Mouse (Mus musculus) lung, embryonic 16.5 days (tissue): ENCODE results near the gene Gm28053. TPM values are rescaled to one million over a fixed set of nuclear protein-coding genes. Genes with fewer than 3 reads are reported as not detected.
A peak's percentile ranks its signal among the peaks of the same experiment; 100 is the strongest.
"Not testable (repeated sequence)": the region's sequence is repeated elsewhere in the genome, so short reads cannot be mapped to it uniquely, and the experiment has no call there.

Experiments
- ATAC-seq: fragments of 200-750 bp; cut with Nextera tagmentation; 2 replicates; pipeline ENCODE4 v1.8.0; 2017; ENCODE audit warnings: low read depth, mild to moderate bottlenecking, moderate library complexity
- H3K27ac ChIP-seq: fragments of 300-500 bp; sonication (generic); 2 replicates; pipeline ENCODE4 v1.5.1; 2014; ENCODE audit warnings: mild to moderate bottlenecking, control low read depth, low read length
- H3K27me3 ChIP-seq: fragments of 300-500 bp; sonication (generic); 2 replicates; pipeline ENCODE4 v1.6.1; 2014; ENCODE audit warnings: low read depth, low read length, mixed read lengths; ENCODE audit not compliant: control insufficient read depth, insufficient read depth
- H3K36me3 ChIP-seq: fragments of 300-500 bp; sonication (generic); 2 replicates; pipeline ENCODE4 v1.6.1; 2014; ENCODE audit warnings: low read length; ENCODE audit not compliant: control insufficient read depth, insufficient read depth
- H3K4me1 ChIP-seq: fragments of 300-500 bp; sonication (generic); replicated peaks from 2 replicates; pipeline ENCODE4 v1.6.1; 2014; ENCODE audit warnings: low read length, mixed read lengths; ENCODE audit not compliant: control insufficient read depth, insufficient read depth
- H3K4me2 ChIP-seq: fragments of 300-500 bp; sonication (generic); 2 replicates; pipeline ENCODE4 v1.6.1; 2014; ENCODE audit warnings: low read depth, low read length, control low read depth
- H3K4me3 ChIP-seq: fragments of 300-500 bp; sonication (generic); 2 replicates; pipeline ENCODE4 v1.5.1; 2014; ENCODE audit warnings: mild to moderate bottlenecking, low read length, control low read depth
- H3K9ac ChIP-seq: fragments of 300-500 bp; sonication (generic); 2 replicates; pipeline ENCODE4 v1.6.1; 2014; ENCODE audit warnings: low read length, control low read depth
- H3K9me3 ChIP-seq: fragments of 300-500 bp; sonication (generic); 2 replicates; pipeline ENCODE4 v1.6.1; 2016; ENCODE audit warnings: low read length; ENCODE audit not compliant: control insufficient read depth
- WGBS: fragments of 180-500 bp; shearing (Covaris S2); extraction: QIAGEN DNeasy Blood & Tissue Kit; methylation state at CpG from one replicate; pipeline ENCODE4 v1.1.7; 2014; 5-methylcytosine and 5-hydroxymethylcytosine counted together
- polyA plus RNA-seq: library from polyadenylated mRNA; unstranded; fragments of >200 nt; fragmentation: Nextera tagmentation; extraction: Ambion mirVana; gene quantifications from 2 replicates; pipeline ENCODE4 v1.2.1, GENCODE M21; 2015

Gene Gm28053
- polyA plus RNA-seq, 1 experiment from 2014 or later: 4.6 TPM

DNA sequence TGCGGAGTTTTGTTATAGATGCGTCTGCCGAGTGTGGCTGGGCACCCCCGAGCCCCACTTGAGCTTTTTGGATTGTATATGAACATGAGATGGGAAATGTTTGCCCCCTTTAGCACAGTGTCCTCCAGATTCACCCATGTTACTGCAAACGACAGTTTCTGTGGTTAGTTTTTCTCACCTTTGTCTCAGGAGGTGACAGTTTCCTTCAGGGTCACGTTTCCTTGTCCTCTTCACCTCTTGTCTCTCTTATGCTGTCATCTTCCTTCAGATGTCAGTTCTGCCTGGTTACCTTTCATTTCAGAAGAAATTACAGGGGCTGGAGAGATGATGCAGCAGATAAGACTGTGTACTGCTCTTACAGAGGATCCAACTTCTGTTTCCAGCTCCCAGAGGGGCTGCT is 38.7 kb upstream of the Gm28053 start:
- no peak for ATAC-seq
- Histone ChIP-seq H3K27ac (no peak overlapping the region), H3K27me3 (no peaks in the 10 kb centered on the region), H3K4me2 (no peak overlapping the region), H3K36me3 (0 out of 2 replicates have a peak, but pooled peaks cover 2% of the 10 kb centered on the region), H3K9me3 (no peaks in the 10 kb centered on the region), H3K4me3 (no peak overlapping the region), H3K4me1 (no peaks in the 10 kb centered on the region), H3K9ac (no peak overlapping the region)
- 71% methylated on average over 6 of the region's 6 CpGs for WGBS

DNA sequence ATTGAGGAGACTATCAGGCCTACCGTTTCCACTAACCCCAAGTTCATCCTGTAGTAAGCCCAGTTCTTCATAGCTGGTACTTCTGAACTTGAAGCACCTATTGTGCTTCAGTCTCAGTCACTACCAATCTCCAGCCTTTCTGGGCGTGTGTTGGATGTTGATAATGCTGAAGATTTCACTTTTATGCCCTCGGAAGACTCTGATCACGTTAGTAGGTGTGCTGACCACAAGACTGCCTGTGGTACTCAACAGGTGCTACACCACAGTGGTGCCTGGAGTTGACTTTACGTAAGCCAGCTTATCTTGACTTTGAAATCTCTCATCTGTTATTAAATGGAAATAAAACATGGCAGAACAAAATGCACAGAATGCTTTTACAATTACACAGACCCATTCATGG is 38.0 kb upstream of the Gm28053 start:
- no peaks in the 10 kb centered on the region for H3K27me3 ChIP-seq
- no peaks in the 10 kb centered on the region for H3K9me3 ChIP-seq
- no peak overlapping the region for H3K4me2 ChIP-seq
- H3K4me1 ChIP-seq: no peaks in the 10 kb centered on the region
- H3K27ac ChIP-seq: no peak overlapping the region
- no peak overlapping the region for H3K4me3 ChIP-seq
- H3K9ac ChIP-seq: no peak overlapping the region
- H3K36me3 ChIP-seq: 0 out of 2 replicates have a peak, but pooled peaks cover 2% of the 10 kb centered on the region
- ATAC-seq: no peak
- 78% methylated on average over 5 of the region's 5 CpGs for WGBS

DNA sequence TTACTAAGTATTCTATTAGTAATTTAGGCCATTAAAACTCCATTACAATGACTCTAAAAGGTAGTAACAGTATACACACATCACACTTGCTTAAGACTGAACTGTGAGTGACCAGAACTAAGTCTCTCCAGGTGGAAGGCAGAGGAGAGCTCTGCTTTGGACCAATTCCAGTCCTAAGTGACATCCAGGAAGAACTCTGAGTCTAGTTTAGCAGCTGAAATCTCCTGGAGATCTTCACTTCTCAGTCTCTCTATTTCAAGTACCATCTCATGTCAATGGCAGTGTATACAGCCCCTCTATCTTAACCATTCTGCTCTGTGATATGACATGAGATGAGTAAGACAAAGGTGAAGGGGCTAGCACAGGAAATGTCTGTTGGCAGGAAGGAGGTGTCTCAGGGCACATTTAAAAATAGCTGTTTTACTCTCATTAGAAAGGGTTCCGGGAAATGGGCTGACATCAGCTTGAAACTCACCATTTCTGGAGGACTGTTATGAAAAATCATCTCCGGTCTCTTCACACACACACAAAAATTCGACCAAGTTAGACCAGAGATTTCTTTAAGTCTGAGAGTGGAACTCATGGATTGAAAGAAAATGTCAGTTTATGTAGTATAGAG is 36.8 kb upstream of the Gm28053 start:
- H3K4me3 ChIP-seq: no peak overlapping the region
- H3K27me3 ChIP-seq: no peaks in the 10 kb centered on the region
- H3K9me3 ChIP-seq: no peaks in the 10 kb centered on the region
- 0 out of 2 replicates have a peak, but pooled peaks cover 2% of the 10 kb centered on the region for H3K36me3 ChIP-seq
- no peak for ATAC-seq
- H3K4me2 ChIP-seq: no peak overlapping the region
- H3K4me1 ChIP-seq: no peaks in the 10 kb centered on the region
- 37% methylated on average over 3 of the region's 3 CpGs for WGBS
- H3K27ac ChIP-seq: peak overlapping the region; percentile 29; the same call in 1 of the 2 replicates
- no peak overlapping the region for H3K9ac ChIP-seq

DNA sequence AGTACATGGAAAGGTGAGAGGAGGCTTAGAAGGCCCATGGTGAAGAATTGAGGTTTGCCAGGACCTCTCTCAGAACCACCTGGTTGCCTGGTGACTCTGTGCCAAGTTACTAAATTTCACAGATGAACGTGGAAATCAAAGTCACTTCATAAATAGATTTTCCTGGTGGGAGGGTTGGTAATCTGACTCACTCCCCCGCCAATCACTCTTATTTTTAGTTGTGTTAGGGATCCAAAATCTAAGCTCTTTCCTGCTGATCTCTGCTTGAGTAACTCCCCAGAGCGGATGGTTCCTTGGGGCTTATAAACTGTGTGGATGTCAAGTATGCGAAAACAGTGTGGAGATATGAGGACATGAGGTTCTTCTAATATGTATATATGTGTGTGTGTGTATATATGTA is 36.1 kb upstream of the Gm28053 start:
- 70% methylated on average over 4 of the region's 4 CpGs for WGBS
- 0 out of 2 replicates have a peak, but pooled peaks cover 2% of the 10 kb centered on the region for H3K36me3 ChIP-seq
- peak overlapping the region; percentile 29; the same call in 1 of the 2 replicates for H3K27ac ChIP-seq
- no peaks in the 10 kb centered on the region for H3K27me3 ChIP-seq
- no peak for ATAC-seq
- H3K4me1 ChIP-seq: no peaks in the 10 kb centered on the region
- H3K9me3 ChIP-seq: no peaks in the 10 kb centered on the region
- H3K9ac ChIP-seq: no peak overlapping the region
- no peak overlapping the region for H3K4me2 ChIP-seq
- H3K4me3 ChIP-seq: no peak overlapping the region

DNA sequence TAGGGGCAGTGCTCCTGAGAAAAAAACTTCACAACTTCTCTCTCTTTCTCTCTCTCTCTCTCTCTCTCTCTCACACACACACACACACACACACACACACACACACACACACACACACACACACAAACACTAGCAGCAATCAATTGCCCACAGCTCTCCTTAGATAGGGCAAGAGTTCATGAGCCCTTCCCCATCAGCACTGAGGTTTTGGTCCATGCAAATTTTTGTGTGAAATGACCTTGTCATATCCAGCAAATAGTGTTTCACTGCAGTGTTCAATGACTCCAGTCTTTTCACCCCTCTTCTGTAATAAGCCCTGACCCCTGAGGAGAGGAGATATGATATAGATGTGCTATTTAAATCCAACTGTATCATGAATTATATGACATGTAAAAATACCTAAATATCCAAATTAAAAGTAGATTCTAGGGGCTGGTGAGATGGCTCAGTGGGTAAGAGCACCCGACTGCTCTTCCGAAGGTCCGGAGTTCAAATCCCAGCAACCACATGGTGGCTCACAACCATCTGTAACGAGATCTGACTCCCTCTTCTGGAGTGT is 35.1 kb upstream of the Gm28053 start:
- not testable (repeated sequence) for H3K9ac ChIP-seq, H3K9me3 ChIP-seq, H3K27ac ChIP-seq, H3K4me1 ChIP-seq, H3K27me3 ChIP-seq, H3K4me2 ChIP-seq, ATAC-seq, H3K4me3 ChIP-seq, H3K36me3 ChIP-seq
- 100% methylated on average over 3 of the region's 4 CpGs for WGBS

DNA sequence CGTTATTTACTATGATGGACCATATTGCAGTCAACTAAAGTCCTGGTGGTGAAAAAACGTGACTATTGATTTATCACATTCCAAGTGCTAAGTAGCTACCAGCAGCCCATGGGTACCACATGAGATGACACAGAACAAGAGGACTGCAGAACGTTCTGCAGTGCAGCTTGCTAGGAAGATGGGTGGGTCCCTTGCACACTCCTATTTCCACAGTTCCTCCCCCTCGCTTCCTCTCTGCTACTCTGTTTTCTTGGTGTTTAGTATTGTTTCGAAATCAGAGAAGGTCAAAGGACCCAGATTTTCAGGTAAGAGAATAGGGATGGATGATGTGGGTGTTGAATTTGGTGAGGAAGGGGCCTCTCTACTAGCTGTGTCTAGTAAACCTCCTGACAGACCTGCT is 34.1 kb upstream of the Gm28053 start, which contains the start of gene Gimap4:
Gene Gimap4 (plus strand): TSS at position 231 of the 400 bp plus-strand sequence.
- H3K27me3 ChIP-seq: no peaks in the 10 kb centered on the region
- H3K27ac ChIP-seq: peak within 1 kb of the TSS; percentile 73
- no peaks in the 10 kb centered on the region for H3K9me3 ChIP-seq
- H3K9ac ChIP-seq: peak within 1 kb of the TSS; percentile 31
- ATAC-seq: 0 out of 2 replicates have a peak, but pooled peaks have one; percentile 43
- peak within 1 kb of the TSS; percentile 32 for H3K4me3 ChIP-seq
- WGBS: 54% methylated on average over 5 of the region's 5 CpGs
- H3K4me1 ChIP-seq: no peaks in the 10 kb centered on the region
- peak within 1 kb of the TSS; percentile 41 for H3K4me2 ChIP-seq
- no peaks in the 10 kb centered on the region for H3K36me3 ChIP-seq

DNA sequence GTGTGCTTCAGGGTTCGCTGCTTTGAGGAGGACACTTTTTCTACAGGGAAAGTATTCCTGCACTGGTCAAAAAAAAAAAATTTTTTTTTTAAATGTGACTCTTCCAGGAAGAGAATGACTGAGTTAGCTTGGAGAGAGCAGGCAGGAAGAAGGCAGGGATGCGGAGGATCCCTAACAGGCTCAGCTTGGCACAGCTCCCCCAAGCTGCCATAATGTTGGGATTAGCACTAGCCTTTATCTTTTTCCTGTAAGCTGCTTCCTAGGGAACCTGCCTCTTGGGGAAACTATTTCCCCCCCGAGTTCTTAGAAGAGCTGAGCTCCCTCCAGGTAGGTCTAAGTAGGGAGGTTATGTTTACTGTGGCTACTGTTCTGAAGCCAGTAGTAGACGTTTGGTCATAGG is 33.6 kb upstream of the Gm28053 start:
- Histone ChIP-seq H3K9ac (peak overlapping the region; percentile 31; the same call in 1 of the 2 replicates), H3K27ac (peak overlapping the region; percentile 73), H3K4me1 (no peaks in the 10 kb centered on the region), H3K4me3 (peak overlapping the region; percentile 32), H3K27me3 (no peaks in the 10 kb centered on the region), H3K36me3 (no peaks in the 10 kb centered on the region), H3K9me3 (no peaks in the 10 kb centered on the region), H3K4me2 (peak overlapping the region; percentile 41)
- no peak for ATAC-seq
- WGBS: 47% methylated on average over 4 of the region's 4 CpGs

DNA sequence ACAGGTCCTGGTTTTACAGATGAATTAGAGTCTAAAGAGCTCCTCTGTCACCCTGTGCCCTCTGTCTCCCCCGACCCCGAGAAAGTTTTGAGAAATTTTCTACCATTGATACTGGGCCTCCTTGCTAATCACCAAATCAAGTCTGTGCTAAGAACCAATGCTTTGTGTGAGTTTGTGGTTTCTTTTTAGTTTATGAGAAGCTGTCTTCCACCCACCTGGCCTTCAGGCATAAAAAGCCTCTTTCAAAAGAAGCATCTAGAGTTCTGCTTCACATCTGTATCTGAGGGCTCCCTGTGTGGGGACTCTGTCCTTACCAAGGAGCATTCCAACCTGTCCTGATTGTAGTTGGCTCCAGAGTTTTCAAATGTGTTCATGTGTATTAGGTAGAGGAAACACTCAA is 33.2 kb upstream of the Gm28053 start:
- peak overlapping the region; percentile 31 for H3K9ac ChIP-seq
- H3K36me3 ChIP-seq: no peaks in the 10 kb centered on the region
- ATAC-seq: no peak
- H3K9me3 ChIP-seq: no peaks in the 10 kb centered on the region
- no peaks in the 10 kb centered on the region for H3K4me1 ChIP-seq
- peak overlapping the region; percentile 41 for H3K4me2 ChIP-seq
- H3K27ac ChIP-seq: peak overlapping the region; percentile 73
- no peaks in the 10 kb centered on the region for H3K27me3 ChIP-seq
- H3K4me3 ChIP-seq: peak overlapping the region; percentile 32
- WGBS: 71% methylated on average over 2 of the region's 2 CpGs

DNA sequence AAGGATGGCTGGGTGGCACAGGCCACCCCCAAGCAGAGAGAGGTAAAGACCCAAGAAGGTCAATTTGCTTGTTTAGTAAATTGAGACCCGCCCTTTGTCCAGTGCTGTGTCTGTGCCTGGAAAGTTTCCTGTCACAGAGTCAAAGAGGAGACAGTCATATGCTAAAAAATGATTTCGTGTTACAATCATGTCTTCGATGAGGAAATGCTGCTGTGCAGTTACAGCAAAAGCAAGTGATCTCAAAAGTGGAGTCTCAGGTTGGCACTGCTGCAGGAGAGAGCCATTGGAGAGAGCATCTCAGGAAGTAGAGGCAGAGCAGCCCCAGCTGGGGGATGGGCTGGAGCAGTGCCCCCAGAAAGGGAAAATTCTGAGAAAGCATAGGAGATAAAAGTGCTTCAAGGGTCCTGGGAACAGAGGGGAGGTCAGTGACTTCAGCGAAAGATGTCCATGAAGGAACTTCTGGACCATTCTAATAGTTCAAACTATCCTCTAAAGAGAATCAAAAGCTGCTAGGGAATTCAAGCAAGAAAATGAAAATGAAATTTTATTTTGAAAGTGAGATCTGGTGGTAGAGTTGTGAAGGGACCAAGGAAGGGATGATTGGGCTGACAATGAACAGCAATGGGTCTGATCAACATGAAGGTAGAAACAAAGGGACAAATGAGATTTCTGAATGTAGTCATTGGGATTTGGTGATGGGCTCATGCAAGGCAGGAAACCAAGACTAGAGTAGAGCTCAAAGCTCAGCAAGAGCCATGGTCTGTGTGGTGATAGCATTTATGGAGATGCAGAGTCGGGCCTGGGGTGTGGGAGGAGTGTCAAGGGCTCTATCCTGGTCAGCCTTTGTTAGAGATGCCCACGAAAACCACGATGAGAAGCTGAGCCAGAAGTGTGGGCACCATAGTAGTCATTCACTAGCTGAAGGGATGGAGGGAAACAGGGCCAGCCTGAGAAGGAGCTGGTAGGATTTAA is 32.4 kb upstream of the Gm28053 start:
- WGBS: 80% methylated on average over 7 of the region's 7 CpGs
- Histone ChIP-seq H3K9me3 (no peaks in the 10 kb centered on the region), H3K27ac (peak overlapping the region; percentile 73; the same call in 1 of the 2 replicates), H3K4me3 (peak overlapping the region; percentile 8; the same call in 1 of the 2 replicates), H3K36me3 (no peaks in the 10 kb centered on the region), H3K4me2 (peak overlapping the region; percentile 41), H3K9ac (peak overlapping the region; percentile 31; the same call in 1 of the 2 replicates), H3K27me3 (no peaks in the 10 kb centered on the region), H3K4me1 (no peaks in the 10 kb centered on the region)
- no peak for ATAC-seq
